Mouse (Mus musculus): ENCODE results near the gene Cmtm8. TPM values are rescaled to one million over a fixed set of nuclear protein-coding genes. Genes with fewer than 3 reads are reported as not detected.
A peak's percentile ranks its signal among the peaks of the same experiment; 100 is the strongest.

Cmtm8 gene
- total RNA-seq, 2 experiments from 2014 or later, result 11.5 to 11.6 TPM

- DNase-seq, result no peak
Measured at GRCm38 (mm10) chr9:114821548-114822289, 22.2 kb downstream of the Cmtm8 start.

DNA sequence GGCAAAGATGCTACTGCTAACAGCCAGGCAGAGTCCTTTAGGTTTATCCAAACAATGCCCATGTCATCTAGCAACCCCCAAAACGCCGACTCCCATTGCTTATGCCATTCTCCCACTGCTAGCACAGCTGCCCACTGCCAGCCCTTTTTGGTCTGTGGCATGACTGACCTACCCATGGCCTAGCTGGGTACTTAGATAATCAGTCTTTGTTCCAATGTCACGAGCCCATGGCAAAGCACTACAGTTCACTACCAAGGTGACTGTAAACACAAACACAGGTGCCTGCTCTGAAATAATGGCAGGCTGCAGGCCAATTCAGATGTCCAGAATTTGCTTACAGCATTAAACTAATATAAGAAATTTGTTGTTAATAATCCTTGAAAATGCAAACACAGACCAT, 25.0 kb downstream of the Cmtm8 start:
- DNase-seq, result peak; percentile 64 to 66

DNA sequence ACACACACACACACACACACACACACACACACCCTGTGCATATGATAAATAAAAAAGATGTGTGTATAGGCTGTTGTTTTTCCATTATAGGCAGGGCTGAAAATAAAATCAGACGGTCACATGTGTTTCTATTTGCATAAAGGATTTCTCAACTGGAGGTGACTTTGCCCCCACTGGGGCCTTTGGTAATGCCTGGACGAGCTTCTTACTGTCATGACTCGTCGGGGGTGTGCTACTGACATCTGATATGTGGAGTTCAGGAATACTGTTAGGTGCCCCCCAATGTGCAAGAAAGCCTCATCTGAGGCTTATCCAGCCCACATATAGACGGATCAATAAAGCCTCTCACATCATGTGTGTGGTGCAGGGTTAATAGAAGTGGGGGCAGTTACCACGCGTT, 26.9 kb downstream of the Cmtm8 start:
- DNase-seq, result no peak

DNA sequence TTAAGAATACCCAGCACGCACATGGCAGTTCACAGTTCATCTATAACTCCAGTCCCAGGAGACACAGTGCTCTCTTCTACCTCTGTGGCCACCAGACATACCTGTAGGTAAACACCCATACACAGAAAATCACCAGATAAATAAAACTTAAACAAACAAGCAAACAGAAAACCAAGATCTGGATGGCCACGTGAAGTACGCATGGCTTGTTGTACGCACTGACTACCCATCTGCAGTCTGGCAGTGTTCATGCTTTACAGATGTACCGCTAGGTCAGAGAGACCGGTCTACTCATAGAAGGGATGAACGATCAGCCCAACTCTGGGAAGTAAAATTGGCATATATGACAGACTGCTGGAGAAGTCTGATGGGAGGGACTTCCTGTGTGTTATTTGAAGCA, 27.8 kb downstream of the Cmtm8 start:
- no peak for DNase-seq

- DNase-seq, result peak; percentile 42 to 67
Measured at GRCm38 (mm10) chr9:114815315-114815714, 28.6 kb downstream of the Cmtm8 start.

DNA sequence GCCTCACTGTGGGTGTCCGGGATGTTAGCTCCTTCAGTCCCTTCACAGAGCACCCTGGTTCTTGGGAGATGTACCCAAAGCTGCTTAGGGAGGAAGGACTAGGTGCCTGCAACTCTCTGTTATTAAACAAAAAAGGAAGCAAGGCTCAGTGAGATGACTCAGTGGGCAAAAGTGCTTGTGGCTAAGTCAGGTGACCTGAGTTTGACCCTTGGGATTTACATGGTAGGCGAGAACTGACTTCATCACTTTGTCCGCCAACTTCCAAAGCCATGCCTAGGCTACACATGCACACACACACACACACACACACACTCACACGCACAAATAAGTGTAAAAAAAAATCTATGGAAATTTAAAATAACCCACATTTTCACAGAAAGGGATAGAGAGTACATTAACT, 32.0 kb downstream of the Cmtm8 start:
- DNase-seq, result no peak

DNA sequence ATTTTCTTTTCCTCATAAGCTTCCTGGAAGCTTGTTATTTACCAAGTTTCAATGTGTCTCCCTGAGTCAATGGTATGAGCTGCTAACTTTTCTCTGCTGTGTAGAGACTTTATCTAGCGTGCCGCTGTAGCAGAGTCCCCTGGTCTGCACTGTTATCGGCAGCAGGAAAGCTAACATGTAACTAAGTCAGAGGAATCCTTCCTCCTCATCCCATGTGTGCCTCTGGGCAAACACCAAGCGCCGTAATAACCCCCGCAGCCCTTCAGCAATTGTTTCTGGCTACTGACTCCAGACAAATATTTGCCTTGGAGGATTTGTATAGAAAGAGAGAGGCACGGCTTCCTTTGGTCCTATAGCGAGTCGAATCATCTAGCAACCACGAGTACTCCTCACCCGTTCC, 33.1 kb downstream of the Cmtm8 start:
- DNase-seq, result no peak

DNA sequence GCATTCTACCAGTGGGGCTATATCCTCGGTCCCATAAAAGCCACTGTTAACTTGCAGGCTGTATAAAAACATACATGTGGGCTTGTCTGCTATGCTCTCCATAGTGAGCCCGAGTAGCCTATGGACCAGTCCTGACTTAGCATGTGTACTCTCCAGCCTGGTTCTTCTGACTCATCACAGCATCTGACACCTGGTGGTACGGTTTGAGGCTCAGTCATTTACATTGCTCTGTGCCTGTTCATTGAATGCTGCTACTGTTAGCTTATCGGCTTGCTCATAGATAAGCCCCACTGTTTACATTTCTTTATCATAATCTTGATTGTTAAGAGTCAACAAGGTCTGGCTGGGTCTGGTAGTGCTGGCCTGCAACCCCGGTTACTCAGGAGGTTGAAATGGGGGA, 35.3 kb downstream of the Cmtm8 start:
- no peak for DNase-seq

- DNase-seq, result no peak
Measured at GRCm38 (mm10) chr9:114807261-114807660, 36.7 kb downstream of the Cmtm8 start.

GRCm38 (mm10) chr9:114805151-114805671, 38.7 kb downstream of the Cmtm8 start:
- peak; percentile 76 to 80 for DNase-seq

DNA sequence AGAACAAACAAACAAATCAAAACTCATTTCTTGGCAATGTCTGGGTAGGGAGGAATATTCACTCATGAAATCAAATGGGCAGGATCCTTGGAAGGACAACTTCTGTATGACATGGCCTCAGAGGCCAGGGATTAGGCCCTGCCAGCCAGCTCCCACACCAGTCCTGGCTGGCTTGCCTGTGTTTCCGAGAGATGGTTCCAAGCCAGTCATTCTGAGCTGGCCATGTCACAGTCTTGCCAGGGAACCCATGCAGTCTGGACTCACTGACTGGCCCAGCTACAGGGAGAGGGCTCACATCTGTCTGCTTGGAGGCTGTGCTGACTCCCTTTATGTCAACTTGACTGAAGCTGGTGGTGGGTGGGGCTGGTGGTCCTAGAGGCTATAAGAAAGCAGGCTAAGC, 41.8 kb downstream of the Cmtm8 start:
- DNase-seq, result peak; percentile 64 to 80

DNA sequence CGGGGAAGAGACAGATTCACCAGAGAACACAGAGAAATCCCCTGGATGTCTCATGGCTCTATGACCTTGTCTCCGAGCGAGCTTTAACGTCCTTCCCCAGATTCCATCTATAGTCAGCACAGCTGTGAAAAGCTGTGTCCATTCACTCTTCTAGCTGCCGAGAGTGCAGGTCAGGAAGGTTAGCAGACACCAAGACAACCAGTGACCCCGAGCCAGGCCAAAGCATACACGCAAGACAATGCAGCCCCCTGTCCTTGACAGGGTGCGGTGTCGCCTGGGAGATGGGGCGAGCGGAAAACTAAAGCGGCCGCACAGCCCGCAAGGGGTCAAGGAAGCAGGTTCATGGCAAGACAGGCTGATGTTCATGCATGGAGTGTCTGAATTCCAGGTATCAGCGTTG, 42.7 kb downstream of the Cmtm8 start:
- no peak for DNase-seq

DNA sequence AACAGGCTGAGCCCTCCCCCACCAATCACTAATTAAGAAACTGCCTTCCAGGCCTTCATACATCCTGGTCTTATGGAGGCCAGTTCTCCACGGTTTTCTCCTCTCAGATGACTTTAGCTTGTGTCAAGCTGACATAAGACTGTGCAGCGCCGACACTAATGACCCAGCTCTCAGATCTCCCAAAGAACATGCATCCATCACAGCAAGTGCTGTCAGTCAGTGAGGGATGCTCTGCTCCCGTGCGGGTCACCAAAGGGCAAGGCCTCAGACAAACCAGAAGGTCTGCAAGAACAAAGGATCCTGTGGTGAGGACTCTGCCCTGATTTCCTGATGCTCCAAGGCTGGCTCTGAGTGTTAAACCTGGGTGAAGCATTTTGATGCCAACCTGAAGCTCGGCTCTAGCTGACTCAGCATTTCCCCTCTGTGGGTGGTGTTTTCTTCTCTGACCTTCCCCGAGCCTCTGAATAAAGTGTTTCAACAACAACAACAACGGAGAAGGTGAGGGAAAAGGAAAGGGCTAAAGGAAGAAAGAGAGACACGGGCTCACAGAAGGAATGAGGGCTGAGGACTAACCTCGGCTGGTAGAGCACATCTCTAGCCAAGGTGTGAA, 44.4 kb downstream of the Cmtm8 start:
- DNase-seq, result no peak

- no peak for DNase-seq
Measured at GRCm38 (mm10) chr9:114798845-114799244, 45.1 kb downstream of the Cmtm8 start.

GRCm38 (mm10) chr9:114797329-114798004, 46.5 kb downstream of the Cmtm8 start:
- DNase-seq, result peak; percentile 84 to 93

- no peak for DNase-seq
Measured at GRCm38 (mm10) chr9:114796473-114797050, 47.4 kb downstream of the Cmtm8 start.

DNA sequence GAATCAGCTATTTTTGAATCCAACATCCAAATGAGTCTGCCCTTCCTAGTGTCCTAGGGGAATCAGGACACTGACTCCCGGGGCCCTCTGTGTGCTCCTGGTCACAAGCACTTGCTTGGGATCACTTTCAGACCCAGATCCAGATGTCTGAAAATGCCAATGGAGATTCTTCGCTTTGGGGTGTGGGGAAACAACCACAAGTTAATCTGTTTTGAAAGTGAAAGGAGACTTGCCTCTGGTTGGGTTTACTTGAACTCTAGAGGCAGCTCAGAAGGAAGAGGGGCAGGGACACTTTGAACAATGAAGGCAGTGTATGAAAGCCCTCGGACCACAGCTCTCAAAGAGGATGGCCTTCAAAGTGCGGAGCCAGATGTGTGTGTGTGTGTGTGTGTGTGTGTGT, 49.5 kb downstream of the Cmtm8 start:
- DNase-seq, result no peak

- DNase-seq, result no peak
Measured at GRCm38 (mm10) chr9:114793764-114794295, 50.1 kb downstream of the Cmtm8 start.

GRCm38 (mm10) chr9:114789989-114790388, 54.0 kb downstream of the Cmtm8 start:
- DNase-seq, result no peak

DNA sequence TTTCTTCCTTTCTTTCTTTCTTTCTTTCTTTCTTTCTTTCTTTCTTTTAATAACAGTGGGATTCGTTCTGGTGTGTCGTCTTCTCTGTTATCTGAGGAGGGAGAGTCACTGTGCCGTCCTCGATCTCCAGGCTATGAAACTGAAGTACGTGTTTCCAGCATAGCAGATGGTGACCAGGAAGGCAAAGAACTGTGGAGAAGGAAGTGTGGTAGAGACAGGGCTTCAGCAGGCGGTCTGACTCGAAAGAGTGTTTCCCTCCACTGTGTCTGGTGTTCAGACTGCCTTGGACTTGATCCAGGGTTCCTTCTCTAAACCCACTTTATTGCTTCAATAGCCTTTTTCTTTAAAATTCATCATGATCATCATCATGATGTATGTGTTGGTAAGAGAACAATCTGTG, 54.4 kb downstream of the Cmtm8 start:
- no peak for DNase-seq

- no peak for DNase-seq
Measured at GRCm38 (mm10) chr9:114788697-114789096, 55.3 kb downstream of the Cmtm8 start.

DNA sequence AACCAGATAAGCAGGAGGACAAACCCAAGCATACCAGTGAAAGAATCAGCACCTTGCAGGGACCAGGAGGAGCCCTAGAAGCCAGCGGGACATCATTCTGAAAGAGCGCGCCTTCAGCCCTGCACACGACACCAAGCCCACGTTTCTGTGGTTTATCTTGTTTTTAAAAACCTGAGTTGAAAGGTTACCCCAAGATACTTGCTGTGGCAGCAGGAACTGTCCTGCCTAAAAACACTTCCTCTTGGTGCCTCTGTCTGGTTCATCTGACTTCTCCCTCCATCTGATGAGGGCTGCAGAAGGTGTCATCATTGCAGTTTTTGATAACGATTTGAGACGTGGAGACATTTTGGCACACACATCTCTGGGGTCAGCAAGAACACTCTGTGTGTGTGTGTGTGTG, 56.2 kb downstream of the Cmtm8 start:
- DNase-seq, result no peak

- no peak for DNase-seq
Measured at GRCm38 (mm10) chr9:114787134-114787533, 56.8 kb downstream of the Cmtm8 start.
